Mouse (Mus musculus): ENCODE results near the gene Pitpna.
"Not testable (repeated sequence)": the region's sequence is repeated elsewhere in the genome, so short reads cannot be mapped to it uniquely, and the experiment has no call there.

The Pitpna gene

DNA sequence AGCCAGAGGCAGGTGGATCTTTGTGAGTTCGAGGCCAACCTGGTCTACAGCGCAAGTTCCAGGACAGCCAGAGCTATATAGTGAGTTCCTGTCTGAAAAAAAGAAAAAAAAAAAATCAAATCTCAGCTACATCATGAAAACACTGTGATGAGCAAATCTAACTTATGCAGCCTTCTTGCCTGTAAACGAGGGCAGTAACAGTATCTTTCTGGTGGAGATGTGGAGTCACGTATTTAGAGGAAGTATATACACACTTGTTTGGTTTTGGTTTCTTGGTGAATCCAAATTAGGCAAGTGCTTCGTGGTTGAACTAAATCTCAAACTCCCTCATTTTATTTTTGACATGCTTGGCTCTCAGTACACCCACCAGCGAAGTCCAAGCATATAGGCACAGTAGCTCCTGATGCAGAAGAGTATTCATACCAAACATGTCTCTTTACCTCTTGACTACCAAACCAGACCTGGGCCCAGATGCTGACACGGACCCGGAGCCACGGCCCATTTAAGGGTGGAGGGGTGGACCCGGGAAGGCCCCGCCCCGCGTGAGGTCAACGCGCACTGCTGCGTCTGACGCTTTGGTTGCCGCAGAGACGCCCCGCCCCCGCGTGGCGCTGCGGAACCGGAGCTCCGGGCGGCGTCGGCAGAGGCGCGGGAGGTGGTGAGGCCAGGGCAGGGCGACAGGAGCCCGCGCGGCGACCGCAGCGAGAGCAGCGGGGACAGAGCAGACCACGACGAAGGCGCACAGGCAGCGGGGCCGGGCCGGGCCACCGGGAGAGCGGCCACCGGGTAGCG is at the start of gene Pitpna:
Pitpna (plus strand) TSS at position 605 of the 792 bp plus-strand sequence.
- DNase-seq (ENCODE audit: low read depth, low spot score): peak; percentile 80

DNA sequence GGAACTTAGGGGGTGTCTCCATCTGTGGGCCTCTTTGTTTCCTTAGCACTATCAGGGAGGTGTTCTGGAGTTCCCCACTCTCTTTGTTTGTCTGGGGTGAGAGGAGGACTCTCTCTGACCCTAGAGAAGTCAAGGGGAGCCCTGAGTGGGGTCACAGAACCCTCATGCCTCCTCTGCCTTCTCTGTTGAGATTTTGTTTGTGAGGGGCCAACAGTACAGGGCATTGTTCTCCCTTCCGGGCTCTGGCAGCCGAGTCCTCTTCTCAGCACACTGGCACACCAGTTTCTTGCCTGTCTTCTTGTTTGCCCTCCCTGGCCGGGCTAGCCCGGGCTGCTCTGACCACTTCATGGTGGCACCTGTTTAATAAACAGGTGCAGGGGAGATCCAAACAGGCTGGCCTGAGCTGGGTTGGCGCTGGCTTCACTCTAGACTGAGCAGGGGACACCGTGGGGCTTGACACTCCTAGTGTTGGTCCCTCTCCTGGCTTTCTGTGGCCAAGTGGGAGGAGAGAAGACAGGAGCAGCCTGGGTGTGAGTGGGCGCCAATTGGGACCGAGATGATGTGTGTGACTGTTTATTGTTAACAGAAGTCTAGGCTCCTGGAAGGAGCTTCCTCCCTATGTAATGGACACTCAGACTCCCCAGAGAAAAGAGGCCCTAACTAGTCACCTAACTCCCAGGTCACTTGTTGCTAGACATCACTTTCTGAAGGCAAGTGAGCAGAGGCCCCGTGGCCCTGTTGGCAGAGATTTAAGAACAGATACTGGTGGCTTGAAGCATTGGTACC is 49.5 kb upstream of the Pitpna start:
- DNase-seq (ENCODE audit: low read depth, low spot score): no peak

DNA sequence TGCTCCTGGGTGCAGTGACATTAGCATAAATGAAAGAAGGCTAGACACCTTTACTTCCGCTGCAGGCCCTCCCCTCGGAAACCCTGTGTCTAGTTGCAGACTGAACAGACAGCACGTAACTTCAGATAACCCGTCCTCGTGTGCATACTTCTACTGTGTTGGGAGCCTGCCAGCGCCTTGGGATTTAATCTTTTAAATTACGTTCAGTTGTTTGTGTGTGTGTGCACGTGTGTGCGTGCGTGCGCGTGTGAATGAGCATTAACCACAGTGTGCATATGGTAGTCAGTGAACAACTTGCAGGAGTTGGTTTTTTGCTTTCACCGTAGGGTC is 49.0 kb upstream of the Pitpna start:
- DNase-seq (ENCODE audit: low read depth, low spot score): no peak

DNA sequence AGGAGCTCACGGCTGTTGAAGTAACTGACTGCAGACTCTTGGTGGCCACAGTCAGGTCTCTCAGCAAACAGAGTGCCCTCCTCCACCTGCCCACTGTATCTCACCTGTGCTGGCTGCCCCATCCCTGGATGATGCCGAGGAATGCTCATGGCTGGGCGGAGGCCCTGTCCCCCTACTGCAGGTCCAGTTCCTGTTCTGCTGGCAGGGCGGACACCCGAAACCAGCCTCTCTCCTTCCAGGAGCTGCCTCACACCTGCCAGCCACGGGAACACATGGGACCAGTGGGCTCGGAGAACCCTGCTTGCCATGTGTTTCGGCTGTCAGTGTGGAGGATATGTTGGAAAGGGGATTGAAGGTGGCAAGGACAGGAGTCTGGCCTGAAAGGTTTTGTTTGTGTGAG is 47.7 kb upstream of the Pitpna start:
- no peak for DNase-seq (ENCODE audit: low read depth, low spot score)

DNA sequence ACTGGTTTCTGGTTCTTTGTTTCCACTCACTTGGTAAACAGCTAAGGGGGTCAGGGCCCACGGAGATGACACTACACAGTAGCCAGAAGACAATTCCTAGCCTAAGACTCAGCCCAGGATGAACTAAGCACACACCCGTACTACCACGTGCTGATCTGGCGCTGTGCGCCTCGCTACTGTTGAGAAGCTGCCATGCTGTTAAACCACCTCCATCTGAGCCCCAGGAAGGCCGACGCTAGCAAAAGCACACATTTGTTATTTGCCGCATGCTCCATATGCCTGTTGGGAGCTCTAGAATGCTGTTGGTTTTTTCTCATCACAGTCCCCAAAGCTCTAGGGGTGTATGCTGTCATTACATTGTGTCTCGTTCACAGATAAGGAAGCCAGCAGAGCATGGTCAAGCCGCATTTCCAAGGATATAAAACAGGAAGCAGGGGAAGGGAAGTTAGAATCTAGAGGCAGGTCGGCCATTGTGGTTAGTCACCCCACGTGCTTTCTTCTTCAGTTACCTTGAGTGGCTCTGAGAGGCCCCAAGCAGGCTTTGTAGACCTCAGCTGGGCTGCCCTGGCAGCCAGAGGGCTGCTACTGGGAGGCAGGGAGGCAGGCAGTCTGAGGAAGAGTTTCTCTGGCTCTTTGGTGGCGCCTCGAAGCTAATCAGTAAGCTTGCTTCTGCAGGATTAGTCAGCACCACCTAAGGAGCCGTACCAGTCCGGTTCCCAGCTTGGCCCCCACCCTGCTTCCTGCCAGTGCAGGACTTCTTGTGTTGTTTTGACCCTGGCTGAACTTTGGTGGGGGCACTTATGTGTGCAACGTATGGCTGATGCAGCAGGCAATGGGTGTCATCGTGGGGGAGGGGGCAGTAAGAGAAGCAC is 47.0 kb upstream of the Pitpna start:
- DNase-seq (ENCODE audit: low read depth, low spot score): no peak

DNA sequence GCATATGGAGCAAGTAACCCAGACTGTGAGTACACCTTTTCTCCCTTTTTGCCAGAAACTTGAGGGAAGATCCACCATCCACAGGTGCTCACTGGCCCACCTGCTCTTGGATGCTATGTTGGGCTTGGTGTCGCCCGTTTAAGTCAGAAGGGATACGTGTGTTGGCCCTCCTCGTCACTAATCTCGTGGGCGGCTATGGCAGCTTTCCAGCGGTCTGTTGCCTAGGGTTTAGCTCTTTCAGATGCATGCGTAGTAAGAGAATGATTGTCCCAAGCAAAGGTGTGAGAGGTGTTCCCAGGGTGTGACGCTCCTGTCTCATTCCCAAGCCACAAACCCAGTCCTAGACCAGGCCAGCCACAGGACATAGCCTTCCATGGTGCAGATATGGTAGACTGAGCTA is 43.2 kb upstream of the Pitpna start:
- DNase-seq (ENCODE audit: low read depth, low spot score): no peak

DNA sequence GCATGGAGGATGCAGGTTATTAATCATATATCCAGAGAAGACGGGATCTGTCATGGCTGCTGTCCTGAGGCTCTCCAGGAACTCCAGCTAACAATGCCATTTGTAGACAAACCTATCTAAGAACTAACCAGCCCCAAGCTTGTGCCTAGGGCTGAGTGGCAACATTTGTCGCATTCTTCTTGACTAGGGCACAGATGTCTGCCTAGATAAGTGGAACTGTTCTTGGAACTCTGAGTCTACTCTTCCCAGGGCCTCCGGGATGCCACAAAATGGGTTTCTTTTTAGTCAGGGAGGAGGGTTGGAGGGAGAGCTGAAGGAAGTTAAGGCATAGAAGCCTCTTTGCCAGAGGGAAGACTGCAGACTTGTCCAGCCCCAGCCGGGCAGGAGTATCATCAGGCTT is 41.8 kb upstream of the Pitpna start:
- no peak for DNase-seq (ENCODE audit: low read depth, low spot score)

DNA sequence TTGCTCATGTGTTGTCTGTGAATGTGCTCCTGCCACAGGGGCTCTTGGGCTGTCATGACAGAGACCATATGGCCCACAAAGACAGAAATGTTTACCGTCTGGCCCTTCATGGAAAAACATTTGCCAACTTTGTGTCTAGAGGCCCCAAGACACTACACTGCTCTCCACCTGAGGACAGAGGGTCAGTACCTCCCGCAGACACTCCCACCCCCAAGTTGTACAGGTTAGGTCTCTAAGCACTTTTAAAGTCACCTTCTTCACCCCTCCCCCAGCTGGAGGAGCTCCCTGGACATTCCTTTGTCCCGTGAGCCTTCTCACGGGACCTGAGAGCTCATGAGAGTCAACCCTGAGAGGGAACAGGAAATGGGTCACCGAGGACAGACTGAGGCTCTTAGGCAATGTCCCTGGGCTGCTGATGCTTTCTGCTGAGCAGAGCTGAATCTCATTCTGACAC is 38.2 kb upstream of the Pitpna start:
- DNase-seq (ENCODE audit: low read depth, low spot score): no peak

DNA sequence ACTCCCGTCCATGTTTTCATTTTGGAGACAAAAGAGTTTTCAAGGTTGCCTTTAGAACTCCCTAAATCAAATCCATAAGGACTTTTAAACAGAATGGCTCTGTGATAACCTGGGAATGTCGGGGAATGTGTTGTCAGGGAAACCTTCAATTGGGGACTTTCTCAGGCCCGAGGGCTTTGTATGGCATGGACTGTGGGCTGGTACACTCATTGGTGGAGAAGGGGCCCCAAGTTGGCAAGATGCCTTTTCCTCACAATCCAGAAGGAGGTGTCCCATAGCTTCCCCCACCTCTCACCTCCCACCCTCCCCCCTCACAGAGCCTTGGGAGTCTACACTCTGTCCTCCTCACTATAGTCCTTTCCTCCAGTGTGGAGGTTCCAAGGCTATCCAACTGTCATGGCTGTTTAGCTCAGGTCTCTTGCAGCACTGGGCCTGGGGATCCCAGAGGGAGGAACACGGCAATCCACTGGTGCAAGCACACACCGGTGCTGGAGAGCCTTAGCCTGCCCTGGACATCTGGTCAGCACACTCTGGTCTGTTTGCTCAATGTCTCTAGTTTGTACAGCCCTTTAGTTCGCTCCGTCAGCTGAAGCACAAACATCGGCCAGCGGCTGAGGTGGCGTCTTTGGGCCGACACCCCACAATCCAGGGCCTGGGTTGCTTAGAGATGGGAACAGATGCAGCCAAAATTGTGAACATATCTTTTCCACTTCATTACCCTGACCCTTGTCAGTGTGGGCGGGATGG is 37.5 kb upstream of the Pitpna start:
- no peak for DNase-seq (ENCODE audit: low read depth, low spot score)

DNA sequence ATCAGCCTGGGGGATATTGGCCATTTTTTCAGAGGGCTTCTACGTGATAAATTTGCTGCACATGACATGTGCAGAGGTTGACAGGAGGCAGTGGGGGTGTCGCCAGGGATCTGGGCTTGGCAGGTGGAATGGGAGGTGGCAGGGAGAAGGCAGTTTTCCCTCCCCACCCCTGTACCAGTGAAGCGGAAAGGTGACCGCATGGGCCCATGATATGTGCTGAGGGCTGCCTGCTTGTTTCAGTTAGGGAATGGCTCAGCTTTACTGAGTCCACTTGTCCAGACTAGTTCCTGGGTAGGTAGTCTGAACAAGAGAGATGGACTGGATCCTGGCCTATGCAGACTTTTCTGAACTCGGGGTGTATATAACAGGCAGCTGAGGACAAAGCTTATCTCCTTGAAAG is 36.6 kb upstream of the Pitpna start:
- no peak for DNase-seq (ENCODE audit: low read depth, low spot score)

DNA sequence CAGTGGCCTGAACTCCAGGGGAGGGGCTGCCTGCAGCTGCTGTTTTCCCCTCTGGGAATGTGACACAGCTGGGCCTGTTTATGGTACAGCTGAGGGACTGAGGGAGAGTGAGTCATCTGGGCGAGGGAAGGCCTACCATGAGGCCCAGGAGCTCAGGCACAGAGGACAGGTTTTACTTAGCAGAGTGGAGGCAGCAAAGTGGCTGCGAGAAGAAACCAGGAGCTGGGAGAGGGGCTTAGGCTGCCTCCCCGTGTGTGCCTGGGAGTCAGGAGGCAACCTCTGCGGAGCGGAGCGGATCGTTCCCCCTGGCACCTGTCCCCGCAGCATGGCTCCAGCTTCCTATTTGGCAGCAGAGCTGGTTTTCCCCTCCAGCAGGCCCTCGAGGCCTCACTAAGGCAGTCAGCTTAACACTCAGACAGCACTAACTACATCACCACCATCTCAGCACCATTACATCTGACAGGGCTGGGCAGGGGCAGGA is 35.9 kb upstream of the Pitpna start:
- DNase-seq (ENCODE audit: low read depth, low spot score): no peak

DNA sequence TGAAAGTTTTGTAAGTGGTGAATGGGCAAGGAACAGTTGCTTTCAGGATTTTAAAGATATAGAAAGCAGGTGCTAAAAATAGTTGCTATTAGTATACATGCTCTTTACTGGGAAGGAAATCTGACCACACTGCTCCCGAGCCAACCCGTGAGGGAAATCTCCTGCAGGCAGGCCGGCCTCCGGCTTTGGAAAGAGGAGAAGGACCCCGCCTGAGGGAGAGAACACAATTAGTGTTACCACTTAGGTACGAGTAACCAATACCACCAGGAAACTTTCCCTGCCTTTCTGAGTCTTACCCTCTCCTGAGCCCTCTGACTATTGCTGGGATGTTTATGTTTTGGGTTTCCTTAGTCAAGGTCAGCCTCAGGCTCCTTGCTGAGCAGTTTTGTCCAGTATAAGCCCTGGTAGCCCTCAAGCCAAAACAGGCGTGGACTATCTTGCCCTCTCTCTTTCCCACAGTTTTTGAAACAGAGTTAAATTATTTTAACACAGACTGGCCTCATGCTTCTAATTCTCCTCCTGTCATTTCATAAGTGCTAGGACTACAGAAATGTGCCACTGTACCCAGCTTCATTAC is 34.9 kb upstream of the Pitpna start:
- no peak for DNase-seq (ENCODE audit: low read depth, low spot score)

DNA sequence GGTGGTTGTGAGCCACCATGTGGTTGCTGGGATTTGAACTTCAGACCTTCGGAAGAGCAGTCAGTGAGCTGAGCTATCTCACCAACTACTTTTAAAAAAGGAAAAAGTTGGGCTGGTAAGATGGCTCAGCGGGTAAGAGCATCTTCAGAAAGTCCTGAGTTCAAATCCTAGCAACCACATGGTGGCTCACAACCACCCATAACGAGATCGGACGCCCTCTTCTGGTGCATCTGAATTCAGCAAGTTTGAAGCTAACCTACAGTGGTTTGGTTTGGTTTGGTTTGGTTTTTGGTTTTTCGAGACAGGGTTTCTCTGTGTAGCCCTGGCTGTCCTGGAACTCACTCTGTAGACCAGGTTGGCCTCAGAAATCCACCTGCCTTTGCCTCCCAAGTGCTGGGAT is 31.9 kb upstream of the Pitpna start:
- DNase-seq (ENCODE audit: low read depth, low spot score): not testable (repeated sequence)

DNA sequence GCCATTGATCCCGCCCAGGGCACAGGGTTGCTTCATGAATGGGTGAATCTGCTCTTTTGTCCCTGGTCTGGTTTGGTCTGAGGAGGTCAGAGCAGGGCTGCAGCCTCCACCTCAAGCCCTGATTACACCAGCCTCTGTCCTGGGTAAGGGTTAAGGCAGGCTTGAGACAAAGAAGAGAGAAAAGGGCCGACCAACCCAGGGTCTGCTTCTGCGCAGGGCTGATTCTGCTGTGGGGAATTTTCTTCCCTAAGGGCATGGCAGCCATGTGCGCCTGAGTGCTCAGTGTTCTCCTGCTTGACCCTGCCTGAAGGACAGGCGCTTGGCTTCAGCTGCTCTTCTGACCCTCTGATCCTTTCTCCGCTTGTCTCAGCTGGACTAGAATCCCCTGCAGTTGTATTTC is 30.8 kb upstream of the Pitpna start:
- DNase-seq (ENCODE audit: low read depth, low spot score): no peak

DNA sequence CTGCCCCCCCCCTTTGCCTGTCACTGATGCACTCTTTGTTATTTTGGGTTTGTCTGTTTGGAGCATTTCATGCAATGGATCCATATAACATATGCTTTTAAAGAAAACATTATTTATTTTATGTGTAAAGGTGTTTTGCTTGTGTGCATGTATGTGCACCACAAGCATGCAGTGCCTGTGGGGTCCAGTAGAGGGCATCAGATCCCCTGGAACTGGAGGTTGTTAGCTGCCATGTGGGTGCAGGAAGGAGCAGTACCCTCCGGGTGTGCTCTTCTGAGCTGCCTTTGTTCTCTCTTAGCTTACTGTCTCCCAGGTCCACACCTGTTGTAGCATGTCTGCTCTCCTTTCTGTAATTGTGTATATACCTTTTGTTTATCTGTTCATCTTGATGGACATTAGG is 29.8 kb upstream of the Pitpna start:
- DNase-seq (ENCODE audit: low read depth, low spot score): no peak

DNA sequence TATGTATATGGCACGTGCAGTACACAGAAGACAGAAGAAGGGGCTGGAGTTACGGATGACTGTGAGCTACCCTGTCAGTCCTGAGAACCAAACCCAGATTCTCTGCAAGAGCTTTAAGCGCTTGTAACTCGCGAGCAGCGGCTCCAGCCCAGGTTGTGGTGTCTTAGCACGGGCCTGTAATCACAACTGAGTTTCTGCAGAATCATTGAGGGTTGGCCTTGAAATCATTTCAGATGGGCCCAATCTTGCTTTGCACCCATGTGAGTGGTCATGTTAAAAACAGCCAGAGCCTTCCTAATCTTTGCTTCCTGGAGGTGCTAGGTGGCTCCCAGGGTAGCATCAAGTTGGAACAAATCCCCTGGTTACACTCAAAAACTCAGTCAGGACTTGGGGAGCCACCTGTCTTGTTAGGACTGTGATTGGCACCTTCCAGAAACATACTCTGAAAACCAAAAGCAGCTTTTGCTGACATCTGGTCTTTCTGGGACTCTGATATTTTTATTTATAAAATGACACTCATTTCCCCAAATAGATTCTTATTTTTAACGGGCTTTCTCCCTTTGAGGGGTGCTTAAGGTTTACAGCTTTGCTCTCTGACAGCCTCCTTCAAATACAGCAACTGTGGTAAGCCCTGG is 27.9 kb upstream of the Pitpna start:
- no peak for DNase-seq (ENCODE audit: low read depth, low spot score)

DNA sequence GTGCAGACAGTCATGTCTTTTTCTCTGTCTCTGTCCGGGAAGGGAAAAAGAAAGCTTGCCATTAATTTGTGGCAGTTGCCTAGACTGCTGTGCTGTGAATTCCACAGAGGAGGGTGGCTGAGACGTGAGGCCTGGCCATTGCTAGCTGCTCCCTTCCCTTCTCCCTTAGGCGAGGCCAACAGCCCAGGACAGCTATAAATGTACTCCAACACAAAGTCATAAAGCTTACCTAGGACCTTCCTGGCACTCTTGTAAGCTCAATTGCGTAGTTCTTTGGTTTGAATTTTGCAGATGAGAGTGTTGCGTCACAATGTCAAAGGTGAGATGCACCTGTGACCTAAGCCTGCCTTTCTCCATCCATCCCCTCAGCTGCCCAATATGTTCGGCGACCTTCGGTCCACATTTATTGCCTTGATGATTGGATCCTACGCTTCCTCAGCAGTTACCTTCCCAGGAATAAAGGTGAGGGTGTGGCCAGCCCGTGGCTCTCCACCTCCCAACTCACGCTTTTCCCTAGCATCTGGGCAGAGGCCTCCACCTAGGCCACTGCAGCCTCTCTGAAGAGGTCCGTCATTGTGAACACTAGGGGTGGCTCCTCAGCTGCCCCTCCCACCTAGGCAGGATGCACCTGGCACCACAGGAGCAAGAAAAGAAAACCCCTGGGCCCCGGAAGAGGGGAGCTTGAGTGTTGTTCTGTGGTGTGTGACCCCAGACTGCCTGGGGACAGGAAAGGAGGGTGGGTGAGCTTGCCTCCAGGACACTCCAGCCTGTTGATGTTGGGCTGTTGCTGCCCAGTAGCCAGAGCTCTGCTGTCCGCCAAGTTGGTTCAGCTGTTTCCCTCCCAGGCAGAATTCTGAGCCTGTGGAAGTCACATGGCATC is 27.1 kb upstream of the Pitpna start:
- no peak for DNase-seq (ENCODE audit: low read depth, low spot score)

DNA sequence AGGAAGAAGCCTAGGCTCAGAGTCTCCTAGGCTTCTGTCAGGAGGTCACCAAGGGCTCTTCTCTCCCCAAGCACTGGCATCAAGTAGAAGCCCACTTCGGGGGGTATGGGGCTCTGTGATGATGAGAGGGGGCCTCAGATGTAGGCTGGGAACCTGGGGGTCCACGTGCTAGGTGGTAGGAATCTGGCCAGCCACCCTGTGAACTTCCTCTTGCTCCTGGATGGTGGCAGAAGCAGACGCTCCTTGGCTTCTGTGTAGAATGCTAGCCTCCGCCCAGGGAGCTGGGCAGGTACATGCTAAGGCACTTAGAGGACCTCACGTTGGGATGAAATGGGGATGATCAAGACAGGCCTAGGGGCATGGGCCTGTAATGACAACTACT is 26.5 kb upstream of the Pitpna start:
- no peak for DNase-seq (ENCODE audit: low read depth, low spot score)

DNA sequence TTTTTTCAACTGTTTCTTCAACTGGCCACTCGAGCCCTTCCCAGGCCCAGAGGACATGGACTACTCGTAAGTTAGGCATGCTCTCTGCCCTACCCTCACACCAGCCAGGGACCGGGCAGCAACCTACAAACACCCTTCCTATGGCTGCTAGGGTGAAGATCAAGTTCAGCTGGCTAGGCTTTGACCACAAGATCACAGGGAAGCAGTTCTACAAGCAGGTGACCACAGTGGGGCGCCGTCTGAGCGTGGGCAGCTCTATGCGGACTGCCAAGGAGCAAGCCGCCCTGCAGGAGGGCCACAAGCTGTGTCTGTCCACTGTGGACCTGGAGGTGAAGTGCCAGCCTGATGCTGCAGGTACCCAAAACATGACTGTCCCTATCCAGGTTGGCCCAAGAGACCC is 25.1 kb upstream of the Pitpna start:
- DNase-seq (ENCODE audit: low read depth, low spot score): no peak
